Mouse (Mus musculus) cortical plate, adult 2 months (tissue): ENCODE results near the gene Olfm3.

Experiments used
- CTCF ChIP-seq: fragments of 200-500 bp; IDR thresholded peaks from 2 replicates; pipeline ENCODE4 v1.5.1; 2011; ENCODE audit warnings: mild to moderate bottlenecking, control low read depth, low read length; ENCODE audit not compliant: insufficient read depth; ENCODE audit errors: extremely low read depth
- POLR2A ChIP-seq: fragments of 200-500 bp; IDR thresholded peaks from 2 replicates; pipeline ENCODE4 v1.6.1; 2011; ENCODE audit warnings: mild to moderate bottlenecking, low read length, control low read depth; ENCODE audit not compliant: insufficient read depth; ENCODE audit errors: extremely low read depth

GRCm38 (mm10) chr3:115081371-115081770 is 177.5 kb downstream of the Olfm3 start:
- TF ChIP-seq CTCF, result no peak
- TF ChIP-seq POLR2A, result no peak
